Mouse (Mus musculus) left cerebral cortex, postnatal 36 days (tissue): Measurements from ENCODE around the gene Pabpn1. TPM values are rescaled to one million over a fixed set of nuclear protein-coding genes. Genes with fewer than 3 reads are reported as not detected.
"Not testable (repeated sequence)": the region's sequence is repeated elsewhere in the genome, so short reads cannot be mapped to it uniquely, and the experiment has no call there.

Experiments used
- DNase-seq, 2 experiments: peaks; one replicate each; pipeline ENCODE4 v3.0.0; 2021 to 2022; ENCODE audit warnings: low spot score in 2 of 2, mixed read lengths in 1 of 2
- intact Hi-C: fragments of 180-260 bp; cut with DNase I; formaldehyde crosslinking; loops from one replicate; pipeline ENCODE4 v1.15.1; 2025
- total RNA-seq, 2 experiments: library from RNA; stranded (reverse); gene quantifications; 2 replicates each; pipeline ENCODE4 v1.2.3; 2021

Gene Pabpn1
- total RNA-seq, 2 experiments from 2014 or later, result 194 to 280 TPM

- intact Hi-C loops, result no loop called here
- DNase-seq, result no peak
Measured at GRCm38 (mm10) chr14:54929801-54930200, 37.5 kb downstream of the Pabpn1 start.

- intact Hi-C loops, result no loop called here
- no peak for DNase-seq
Measured at GRCm38 (mm10) chr14:54930431-54930830, 38.1 kb downstream of the Pabpn1 start.

- DNase-seq, result no peak
- intact Hi-C loops, result no loop called here
Measured at GRCm38 (mm10) chr14:54932645-54933150, 40.4 kb downstream of the Pabpn1 start, which contains the start of gene Il25. TSS of gene Il25 (plus strand) at chr14:54932695.

GRCm38 (mm10) chr14:54935904-54936830 lies 43.9 kb downstream of the Pabpn1 start, which contains the start of gene Cmtm5:
TSS of gene Cmtm5 (plus strand) at chr14:54936261.
- peak; percentile 41 to 53 for DNase-seq
- intact Hi-C loops, result no loop called here

GRCm38 (mm10) chr14:54936831-54937160 lies 44.5 kb downstream of the Pabpn1 start:
- intact Hi-C loops, result no loop called here
- no peak for DNase-seq

- intact Hi-C loops, result loop anchor here (2.0 kb wide), 1 partner anchor 37 kb away; no protein-coding TSS in a partner anchor
- no peak for DNase-seq
Measured at GRCm38 (mm10) chr14:54937361-54938182, 45.3 kb downstream of the Pabpn1 start.

- DNase-seq, result no peak
- intact Hi-C loops, result loop anchor here (2.0 kb wide), 1 partner anchor 38 kb away; no protein-coding TSS in a partner anchor
Measured at GRCm38 (mm10) chr14:54938431-54939219, 46.3 kb downstream of the Pabpn1 start.

- intact Hi-C loops, result loop anchor here (2.0 kb wide), 1 partner anchor 39 kb away; no protein-coding TSS in a partner anchor
- DNase-seq, result peak; percentile 32 to 54
Measured at GRCm38 (mm10) chr14:54939434-54940175, 47.3 kb downstream of the Pabpn1 start.

- DNase-seq, result no peak
Measured at GRCm38 (mm10) chr14:54940176-54940530, 47.9 kb downstream of the Pabpn1 start.

GRCm38 (mm10) chr14:54941024-54941978 lies 49.0 kb downstream of the Pabpn1 start:
- intact Hi-C loops, result no loop called here
- no peak for DNase-seq

More at GRCm38 (mm10) chr14:54940176-54940530, 47.9 kb downstream of the Pabpn1 start:
- intact Hi-C loops, result no loop called here

GRCm38 (mm10) chr14:54942479-54942878 lies 50.2 kb downstream of the Pabpn1 start:
- intact Hi-C loops, result no loop called here
- DNase-seq, result no peak

- intact Hi-C loops, result no loop called here
Measured at GRCm38 (mm10) chr14:54943971-54944370, 51.7 kb downstream of the Pabpn1 start.

GRCm38 (mm10) chr14:54944939-54945338 lies 52.6 kb downstream of the Pabpn1 start:
- intact Hi-C loops, result no loop called here
- DNase-seq, result no peak

More at GRCm38 (mm10) chr14:54943971-54944370, 51.7 kb downstream of the Pabpn1 start:
- no peak for DNase-seq

GRCm38 (mm10) chr14:54945975-54946704 lies 53.8 kb downstream of the Pabpn1 start:
- no peak for DNase-seq
- intact Hi-C loops, result no loop called here

- DNase-seq, intact Hi-C loops: not testable (repeated sequence)
Measured at GRCm38 (mm10) chr14:54947008-54947407, 54.7 kb downstream of the Pabpn1 start.
